Mouse (Mus musculus) activated CD4-positive, CD25-positive, alpha-beta regulatory T cell (primary cell): ENCODE results near the gene Speer4d. TPM values are rescaled to one million over a fixed set of nuclear protein-coding genes. Genes with fewer than 3 reads are reported as not detected.

Experiments
- polyA plus RNA-seq, 2 experiments: library from polyadenylated mRNA; unstranded; fragments of 100-300 nt; shearing (Covaris generic); gene quantifications; one replicate each; pipeline ENCODE4 v1.2.1; 2017

Gene Speer4d
- polyA plus RNA-seq, result under 1 TPM in 1 of 2 experiments, not detected in 1; 0.71 TPM

GRCm38 (mm10) chr5:15618764-15619163 lies at the start of gene Speer4d:
TSS of gene Speer4d (plus strand) at chr5:15619064.

DNA sequence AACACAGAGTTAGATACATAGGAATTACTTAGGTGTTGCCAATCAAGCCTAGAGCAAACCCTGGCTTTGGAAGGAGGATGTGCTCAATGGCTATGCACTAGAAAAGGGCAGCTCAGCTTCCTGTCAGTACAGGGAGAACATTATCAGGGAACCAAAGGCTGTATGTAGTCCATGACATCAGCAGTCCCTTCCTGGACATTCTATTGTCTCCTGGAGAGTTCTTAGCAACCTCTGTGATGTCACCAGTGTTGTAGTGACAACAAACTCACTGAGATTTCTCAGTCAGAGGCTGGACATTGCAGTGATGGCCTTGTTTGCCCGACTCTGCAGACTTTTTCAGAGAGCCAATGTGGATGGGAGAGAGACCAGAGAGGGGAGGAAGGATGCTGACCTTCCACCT lies 41.8 kb upstream of the Speer4d start, which contains the start of gene Gm21083:
Gene Gm21083 (plus strand): TSS at position 301 of the 400 bp plus-strand sequence.

GRCm38 (mm10) chr5:15656959-15657358 lies 38.1 kb downstream of the Speer4d start, which contains the start of gene 4930572O03Rik:
TSS of gene 4930572O03Rik (minus strand) at chr5:15657059.

Other genes starting within 250 kb of the Speer4d start
- gene Gm21149, start 142.5 kb upstream of the Speer4d start, polyA plus RNA-seq, result under 1 TPM in 1 of 2 experiments, not detected in 1; 0.27 TPM
- under 1 TPM in 1 of 2 experiments, not detected in 1; 0.39 TPM for gene Gm21190, start 89.8 kb upstream of the Speer4d start, polyA plus RNA-seq
- gene Gm21083, start 41.7 kb upstream of the Speer4d start, polyA plus RNA-seq, result not detected
- gene 4930572O03Rik, start 38.0 kb downstream of the Speer4d start, polyA plus RNA-seq, result not detected
- gene Speer4c, start 95.2 kb downstream of the Speer4d start, polyA plus RNA-seq, result not detected